Comparison of ENCODE assay signal across 9 mouse cellular contexts in genomic region chr17:27175196-27175874, GRCm38 (mm10). TPM values are rescaled to one million over a fixed set of nuclear protein-coding genes. Genes with fewer than 3 reads are reported as not detected.
DNase-seq lines count a peak whose midpoint lies in the region; ATAC-seq and TF ChIP-seq lines count a peak whose summit lies in the region.
"Had no signal": no experiment of that assay in that cellular context is flagged by ENCODE, and none has a peak within 500 bp of the region (broad histone marks: within the 10 kb centered on the region; RNA-seq: fewer than 3 reads in every experiment).

No protein-coding gene starts in this region.

- no peak for DNase-seq in intestine, embryonic 14.5 days (ENCODE audit: low spot score)
- peak; percentile 63 for DNase-seq in retina, embryonic 14.5 days (ENCODE audit: low spot score)
- DNase-seq in gastrocnemius, postnatal 14 days, result no peak
- no peak for DNase-seq in c-Kit-positive CD71-positive TER-119-positive erythroid progenitor cells, embryonic 14.5 days (ENCODE audit: low spot score)
- DNase-seq in urinary bladder, postnatal 36 days (ENCODE audit: low spot score in 2 of 2), result no peak

- H3K9me3 ChIP-seq in intestine, embryonic 14.5 days (ENCODE audit: control insufficient read depth, low read length), result no peaks in the 10 kb centered on the region
- no peaks in the 10 kb centered on the region for H3K9me3 ChIP-seq in intestine, postnatal 0 days (ENCODE audit: control insufficient read depth)
- no peaks in the 10 kb centered on the region for H3K9me3 ChIP-seq in forebrain, embryonic 13.5 days (replicated peaks)
- H3K9me3 ChIP-seq in limb, embryonic 13.5 days, result no peaks in the 10 kb centered on the region

- ATAC-seq in intestine, embryonic 14.5 days (replicated peaks; ENCODE audit: low FRiP score, low TSS enrichment, low read depth), result peak; percentile 59
- no peak for ATAC-seq in intestine, postnatal 0 days
- peak; percentile 72; the same call in 1 of the 2 replicates for ATAC-seq in forebrain, embryonic 13.5 days
- ATAC-seq in limb, embryonic 13.5 days (ENCODE audit: low FRiP score, low read depth), result peak; percentile 24; the same call in 1 of the 2 replicates

- peaks cover 11% of the 10 kb centered on the region for H3K4me1 ChIP-seq in intestine, embryonic 14.5 days (replicated peaks; ENCODE audit: control insufficient read depth, insufficient read depth, low read length)
- no peaks in the 10 kb centered on the region for H3K4me1 ChIP-seq in intestine, postnatal 0 days (replicated peaks; ENCODE audit: control insufficient read depth, insufficient read depth, low read length)
- peaks cover 19% of the 10 kb centered on the region for H3K4me1 ChIP-seq in forebrain, embryonic 13.5 days
- peaks cover 40% of the 10 kb centered on the region for H3K4me1 ChIP-seq in limb, embryonic 13.5 days

- 30% methylated on average over 14 of the region's 14 CpGs for WGBS in intestine, embryonic 14.5 days
- WGBS in intestine, postnatal 0 days, result 37% methylated on average over 14 of the region's 14 CpGs
- WGBS in forebrain, embryonic 13.5 days, result 28% methylated on average over 14 of the region's 14 CpGs
- 20% methylated on average over 14 of the region's 14 CpGs for WGBS in limb, embryonic 13.5 days

- no peak overlapping the region for H3K9ac ChIP-seq in intestine, embryonic 14.5 days (ENCODE audit: low read length)
- H3K9ac ChIP-seq in intestine, postnatal 0 days (ENCODE audit: low read depth, low read length), result no peak overlapping the region
- H3K9ac ChIP-seq in forebrain, embryonic 13.5 days, result no peak overlapping the region
- H3K9ac ChIP-seq in limb, embryonic 13.5 days, result peak overlapping the region; percentile 48; the same call in 1 of the 2 replicates

- H3K36me3 ChIP-seq in intestine, embryonic 14.5 days (ENCODE audit: control insufficient read depth, insufficient read depth, low read length), result no peaks in the 10 kb centered on the region
- no peaks in the 10 kb centered on the region for H3K36me3 ChIP-seq in intestine, postnatal 0 days (ENCODE audit: control insufficient read depth, insufficient read depth)
- no peaks in the 10 kb centered on the region for H3K36me3 ChIP-seq in forebrain, embryonic 13.5 days (ENCODE audit: poor library complexity, severe bottlenecking)
- H3K36me3 ChIP-seq in limb, embryonic 13.5 days, result no peaks in the 10 kb centered on the region

- H3K4me2 ChIP-seq in intestine, embryonic 14.5 days (ENCODE audit: low read length), result peak overlapping the region; percentile 20; the same call in 1 of the 2 replicates
- no peak overlapping the region for H3K4me2 ChIP-seq in intestine, postnatal 0 days (replicated peaks; ENCODE audit: low read depth)
- no peak overlapping the region for H3K4me2 ChIP-seq in forebrain, embryonic 13.5 days
- no peak overlapping the region; the same call in 1 of the 2 replicates for H3K4me2 ChIP-seq in limb, embryonic 13.5 days (replicated peaks)

- TF ChIP-seq CTCF in intestine, postnatal 0 days (IDR thresholded peaks at IDR 0.05; ENCODE audit: low read depth), result no peak

- H3K27ac ChIP-seq in intestine, embryonic 14.5 days (ENCODE audit: low read depth), result no peak overlapping the region
- no peak overlapping the region for H3K27ac ChIP-seq in intestine, postnatal 0 days (ENCODE audit: low read depth, low read length)
- H3K27ac ChIP-seq in forebrain, embryonic 13.5 days, result peak overlapping the region; percentile 11; the same call in 1 of the 2 replicates
- no peak overlapping the region for H3K27ac ChIP-seq in limb, embryonic 13.5 days

- H3K27me3 ChIP-seq in intestine, embryonic 14.5 days (replicated peaks; ENCODE audit: control insufficient read depth, insufficient read depth, low read length), result no peaks in the 10 kb centered on the region
- H3K27me3 ChIP-seq in intestine, postnatal 0 days (replicated peaks; ENCODE audit: control insufficient read depth, insufficient read depth, low read length), result no peaks in the 10 kb centered on the region
- no peaks in the 10 kb centered on the region for H3K27me3 ChIP-seq in forebrain, embryonic 13.5 days
- H3K27me3 ChIP-seq in limb, embryonic 13.5 days, result no peaks in the 10 kb centered on the region

- intact Hi-C loops in gastrocnemius, postnatal 14 days (cut with DNase I; ENCODE audit: low total_unique reads), result no loop called here

- H3K4me3 ChIP-seq in intestine, embryonic 14.5 days (ENCODE audit: low read depth, low read length), result no peak overlapping the region
- H3K4me3 ChIP-seq in intestine, postnatal 0 days (ENCODE audit: low read depth, low read length), result no peak overlapping the region
- no peak overlapping the region for H3K4me3 ChIP-seq in forebrain, embryonic 13.5 days
- no peak overlapping the region for H3K4me3 ChIP-seq in limb, embryonic 13.5 days

RNA-seq across cellular contexts. Expression of gene Ip6k3, which starts 7.7 kb away (rescaled TPM):
- 0.39 TPM in 1 of 2 replicates, not detected in the other for polyA plus RNA-seq in intestine, embryonic 14.5 days (2014; fragmentation: Nextera tagmentation; extraction: Ambion mirVana)
- polyA plus RNA-seq in intestine, postnatal 0 days (2015; fragmentation: Nextera tagmentation; extraction: Ambion mirVana), result not detected in 2 replicates
- polyA plus RNA-seq in forebrain, embryonic 13.5 days (2015; fragmentation: Nextera tagmentation; extraction: Ambion mirVana), result 0.21 and 0.35 TPM in 2 replicates
- 0.38 and 0.55 TPM in 2 replicates for polyA plus RNA-seq in limb, embryonic 13.5 days (2015; fragmentation: Nextera tagmentation; extraction: Ambion mirVana)
- 100 to 1,000 TPM in 1 of 2 experiments, 10 to 100 TPM in 1; 91.4 to 128 TPM for total RNA-seq in gastrocnemius, postnatal 14 days (2021)
- total RNA-seq: layer of hippocampus, postnatal 10 days had no signal

RNA-seq across cellular contexts. Expression of gene Lemd2, which starts 28.9 kb away (rescaled TPM):
- 13.4 and 15.7 TPM in 2 replicates for polyA plus RNA-seq in intestine, embryonic 14.5 days (2014; fragmentation: Nextera tagmentation; extraction: Ambion mirVana)
- polyA plus RNA-seq in intestine, postnatal 0 days (2015; fragmentation: Nextera tagmentation; extraction: Ambion mirVana), result 9.9 and 10.1 TPM in 2 replicates
- polyA plus RNA-seq in forebrain, embryonic 13.5 days (2015; fragmentation: Nextera tagmentation; extraction: Ambion mirVana), result 14.6 and 16.4 TPM in 2 replicates
- polyA plus RNA-seq in limb, embryonic 13.5 days (2015; fragmentation: Nextera tagmentation; extraction: Ambion mirVana), result 18.6 and 18.8 TPM in 2 replicates
- total RNA-seq in gastrocnemius, postnatal 14 days (2021), result 10 to 100 TPM; 17.8 to 18.0 TPM

RNA-seq across cellular contexts. Expression of gene Uqcc2, which starts 41.6 kb away (rescaled TPM):
- 335 and 353 TPM in 2 replicates for polyA plus RNA-seq in intestine, embryonic 14.5 days (2014; fragmentation: Nextera tagmentation; extraction: Ambion mirVana)
- polyA plus RNA-seq in intestine, postnatal 0 days (2015; fragmentation: Nextera tagmentation; extraction: Ambion mirVana), result 190 and 206 TPM in 2 replicates
- 310 and 318 TPM in 2 replicates for polyA plus RNA-seq in forebrain, embryonic 13.5 days (2015; fragmentation: Nextera tagmentation; extraction: Ambion mirVana)
- 329 and 338 TPM in 2 replicates for polyA plus RNA-seq in limb, embryonic 13.5 days (2015; fragmentation: Nextera tagmentation; extraction: Ambion mirVana)
- 100 to 1,000 TPM; 342 TPM for total RNA-seq in gastrocnemius, postnatal 14 days (2021)
